Mouse (Mus musculus) cerebellum, postnatal 14 days (tissue): ENCODE data around the gene Etfa.

ENCODE experiments used
- DNase-seq, 2 experiments: peaks; one replicate each; pipeline ENCODE4 v3.0.0; 2021; ENCODE audit warnings: mixed read lengths in 2 of 2

The Etfa gene

DNA sequence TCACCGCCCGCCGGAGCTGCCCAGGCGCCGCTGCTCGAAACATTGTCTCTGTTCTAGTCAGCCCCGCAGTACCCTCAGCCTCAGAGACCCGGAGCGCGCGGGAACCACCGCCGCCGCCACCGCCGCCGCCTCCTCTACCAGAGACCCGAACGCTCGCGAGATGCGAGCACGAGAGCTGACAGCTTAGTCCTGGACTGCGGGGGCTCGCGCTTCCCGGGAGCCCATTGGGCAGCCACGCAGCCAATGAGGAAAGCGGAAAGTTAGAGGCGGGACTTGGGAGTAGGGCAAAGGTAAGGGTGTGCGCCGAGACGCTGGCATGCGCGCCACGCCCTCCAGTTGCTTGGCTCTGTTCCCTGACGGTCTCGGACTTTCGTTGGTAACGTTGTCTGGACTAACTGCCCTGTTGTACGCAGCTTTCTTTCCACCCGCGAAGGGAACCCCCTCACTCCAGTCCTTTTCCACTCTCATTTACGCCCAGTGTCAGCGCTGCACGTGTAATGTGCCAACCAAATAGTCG lies at the start of gene Etfa:
Gene Etfa, minus strand, starts transcription at position 217 of the 517 bp plus-strand sequence.
- peak; percentile 93 to 95 for DNase-seq

DNA sequence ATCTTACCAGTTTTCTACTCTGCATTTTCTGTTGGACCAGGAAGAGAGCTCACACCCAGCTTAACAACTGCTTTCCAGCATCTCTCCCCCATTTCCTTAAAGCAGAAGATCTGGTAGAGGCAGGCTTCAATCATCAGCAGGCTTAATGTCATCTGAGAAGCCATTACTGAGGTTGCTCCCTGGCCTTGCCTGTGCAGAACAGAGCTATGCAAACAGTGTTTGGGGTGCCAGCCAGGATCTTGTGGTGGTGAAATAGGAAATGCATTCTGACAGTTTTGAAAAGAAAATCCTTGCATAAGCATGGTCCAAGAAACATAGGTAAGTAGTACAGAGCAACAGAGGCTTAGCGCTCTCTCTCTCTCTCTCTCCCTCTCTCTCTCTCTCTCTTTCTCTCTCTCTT lies 48.9 kb upstream of the Etfa start:
- no peak for DNase-seq

DNA sequence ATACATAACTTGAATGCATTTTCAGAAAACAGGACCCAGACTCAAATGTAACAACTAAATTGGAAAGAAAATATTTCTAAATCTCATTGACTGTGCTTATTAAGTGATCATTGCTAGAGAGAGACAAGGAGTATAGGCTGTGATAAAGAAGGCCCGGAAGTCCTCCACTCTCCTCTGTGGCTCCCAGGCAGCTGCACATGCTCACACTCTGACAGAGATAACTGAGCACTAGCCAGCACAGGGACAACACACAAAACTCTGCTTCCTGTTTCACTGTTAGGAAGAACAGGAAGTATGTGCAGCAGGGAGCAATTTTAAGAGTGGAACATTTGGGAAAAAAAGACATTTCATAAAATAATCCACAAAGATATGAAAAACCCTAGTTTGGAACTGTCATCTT lies 42.9 kb upstream of the Etfa start:
- DNase-seq = no peak

DNA sequence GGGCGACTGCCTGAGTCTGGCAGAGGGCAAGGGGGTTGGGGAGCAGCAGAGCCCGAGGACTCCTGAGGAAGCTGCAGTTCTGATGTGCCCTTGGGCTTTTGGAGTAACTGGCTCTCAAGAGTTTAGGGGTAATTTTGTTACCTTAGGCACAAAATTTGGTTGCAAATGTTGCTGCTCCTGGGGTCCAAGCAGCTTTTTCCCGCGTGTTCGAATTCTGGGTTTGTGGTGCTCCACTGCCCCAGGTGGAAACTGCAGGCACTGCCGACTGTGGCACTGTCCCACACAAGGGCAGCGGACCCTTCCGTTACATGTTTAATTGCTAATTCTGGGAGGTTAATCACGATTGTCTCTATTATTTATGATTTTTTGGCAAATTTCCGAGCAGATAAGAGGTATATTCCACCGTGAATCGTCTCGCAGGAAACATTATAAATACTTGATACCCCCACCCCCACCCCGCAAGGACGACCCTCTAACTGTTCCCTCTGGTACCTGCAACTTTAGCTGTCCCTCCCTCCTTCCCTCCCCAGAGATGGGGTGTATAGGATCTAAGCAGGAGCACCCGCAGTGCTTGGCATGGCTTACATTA lies 37.4 kb upstream of the Etfa start:
- peak in 1 of 2 experiments; percentile 12 for DNase-seq

DNA sequence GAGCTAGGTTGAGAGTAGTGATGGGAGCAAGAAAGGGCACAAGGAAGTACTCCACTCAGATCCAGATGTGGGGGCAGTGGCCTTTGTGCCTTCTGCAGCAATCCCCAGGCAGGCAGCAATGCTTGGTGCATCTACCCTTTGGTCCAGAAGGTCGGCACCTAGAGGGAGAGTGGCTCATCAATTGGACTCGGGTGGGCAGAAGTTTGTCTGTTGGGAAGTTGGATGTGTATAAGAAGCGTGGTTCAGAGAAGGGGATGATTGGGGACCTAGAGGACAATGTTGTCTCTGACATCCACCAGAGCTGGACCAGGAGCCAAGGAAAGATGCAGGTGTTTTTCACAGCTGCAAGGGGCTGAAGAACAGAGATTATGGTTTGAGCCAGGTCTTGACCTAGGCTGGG lies 36.8 kb upstream of the Etfa start:
- no peak for DNase-seq

DNA sequence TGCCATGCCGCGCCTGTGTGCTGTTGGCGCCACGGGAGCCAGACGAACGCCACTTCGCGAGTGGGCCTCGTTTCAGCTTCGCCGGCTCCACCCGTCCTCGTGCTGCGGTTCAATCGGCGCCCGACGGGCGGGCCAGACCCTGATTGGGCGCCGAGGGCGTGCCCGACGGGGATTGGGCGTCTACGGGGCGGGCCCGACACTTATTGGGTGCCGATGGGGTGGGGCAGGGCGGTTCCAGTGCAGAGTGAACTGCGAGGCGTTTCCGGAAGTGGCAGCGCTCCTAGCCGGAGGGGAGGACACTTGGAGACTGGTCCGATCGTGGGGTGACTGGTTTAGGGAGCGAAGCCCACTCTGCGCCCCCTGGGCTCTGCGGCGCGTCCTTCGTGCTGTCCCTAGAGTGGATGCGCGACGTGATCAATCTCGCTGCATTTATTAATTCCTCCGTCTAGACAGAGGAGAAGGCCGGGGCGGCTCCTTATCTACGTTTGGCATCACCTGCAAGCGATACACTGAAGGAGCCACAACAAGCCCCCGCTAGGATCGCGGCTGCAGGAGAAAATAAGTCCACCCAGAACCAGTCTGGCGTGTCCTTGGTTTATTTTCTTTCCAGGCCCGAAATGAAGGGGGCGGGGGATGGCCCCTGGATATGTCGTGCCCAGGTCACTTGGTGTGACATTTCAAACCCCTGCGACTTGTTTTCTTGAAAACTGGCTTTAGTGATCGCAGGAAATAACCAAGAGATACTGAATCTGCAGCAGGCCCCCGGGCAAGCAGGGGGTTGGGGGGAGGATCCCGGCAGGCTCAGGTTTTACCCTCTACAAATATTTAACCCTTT lies 34.4 kb upstream of the Etfa start:
- DNase-seq = peak; percentile 35 to 38

DNA sequence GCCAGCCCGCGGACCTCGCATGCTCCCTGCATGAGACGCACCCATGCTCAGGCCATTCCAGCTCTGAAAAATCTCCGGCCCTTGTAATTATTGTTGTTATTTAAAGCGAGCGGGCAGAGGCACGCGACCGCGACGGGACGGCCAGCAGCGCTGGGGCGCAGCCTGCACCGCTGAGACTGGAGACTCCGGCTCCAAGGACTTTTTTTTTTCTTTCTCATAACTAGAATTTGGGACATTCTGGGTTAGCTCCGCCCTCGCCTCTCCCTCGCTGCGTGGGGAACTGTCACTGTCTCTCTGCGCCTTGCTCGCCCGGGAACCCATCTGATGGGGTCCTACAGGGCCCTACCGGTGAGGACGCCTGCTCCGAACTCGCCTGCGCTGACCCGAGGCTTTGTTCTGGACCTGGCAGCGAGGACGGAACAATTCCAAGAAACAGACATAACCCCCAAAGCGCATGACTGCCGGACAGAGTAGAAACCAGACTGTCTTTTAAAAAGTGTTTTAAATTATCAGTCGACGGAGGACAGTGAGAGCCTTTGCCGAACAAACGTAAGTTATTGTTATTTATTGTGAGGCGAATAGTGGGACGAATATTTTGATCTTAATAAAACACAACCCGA lies 33.6 kb upstream of the Etfa start:
- DNase-seq = peak in 1 of 2 experiments; percentile 23

DNA sequence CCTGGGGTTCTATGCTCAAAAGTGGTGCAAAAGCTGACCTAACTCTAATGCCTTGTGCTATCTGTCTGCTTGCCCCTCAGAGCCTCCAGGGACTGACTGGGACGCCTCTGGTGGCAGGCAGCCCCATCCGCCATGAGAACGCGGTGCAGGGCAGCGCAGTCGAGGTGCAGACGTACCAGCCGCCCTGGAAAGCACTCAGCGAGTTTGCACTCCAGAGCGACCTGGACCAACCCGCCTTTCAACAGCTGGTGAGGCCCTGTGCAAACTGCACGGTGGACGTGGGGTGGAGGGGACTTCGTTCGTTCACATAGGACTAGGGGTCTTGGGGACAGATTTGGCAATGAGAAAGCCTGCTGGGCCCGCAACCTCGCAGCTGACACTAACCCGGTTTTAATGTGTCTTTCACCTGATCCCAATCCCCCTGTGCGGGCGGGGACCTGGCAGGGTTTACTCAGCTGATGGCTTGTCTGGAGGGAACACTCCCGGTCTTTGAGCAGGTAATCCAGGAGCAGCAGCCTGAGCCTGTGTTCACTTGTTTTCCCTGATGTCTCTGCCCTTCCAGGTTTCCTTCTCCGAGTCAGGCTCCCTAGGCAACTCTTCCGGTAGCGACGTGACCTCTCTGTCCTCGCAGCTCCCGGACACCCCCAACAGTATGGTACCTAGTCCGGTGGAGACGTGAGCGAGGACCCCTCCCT lies 33.0 kb upstream of the Etfa start:
- DNase-seq = peak; percentile 46 to 60

DNA sequence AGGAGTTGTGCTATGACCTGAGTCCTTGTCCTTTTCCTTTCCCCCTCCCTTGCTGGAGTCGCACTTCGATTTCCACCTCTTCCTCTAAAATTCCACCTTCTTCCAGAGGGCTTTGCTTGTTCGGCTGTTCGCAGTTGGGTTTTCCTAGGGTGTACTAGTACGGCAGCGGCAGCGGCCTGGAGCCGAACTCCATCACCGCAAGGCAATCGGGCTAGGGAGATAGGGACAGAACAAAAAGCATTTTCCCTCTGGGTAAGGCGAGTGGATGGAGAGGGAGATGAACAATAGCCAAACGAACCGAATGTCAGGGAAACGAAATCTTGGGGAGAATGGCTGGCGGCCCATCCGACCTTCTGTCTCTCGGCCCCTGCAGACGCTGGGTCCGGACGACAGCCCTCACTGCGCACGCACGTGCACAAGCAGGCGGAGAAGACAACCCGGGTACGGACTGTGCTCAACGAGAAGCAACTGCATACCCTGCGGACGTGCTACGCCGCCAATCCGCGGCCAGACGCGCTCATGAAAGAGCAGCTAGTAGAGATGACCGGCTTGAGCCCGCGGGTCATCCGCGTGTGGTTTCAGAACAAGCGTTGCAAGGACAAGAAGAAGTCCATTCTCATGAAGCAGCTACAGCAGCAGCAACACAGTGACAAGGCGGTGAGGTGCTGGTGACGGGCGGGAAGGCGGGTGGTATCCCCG lies 31.8 kb upstream of the Etfa start:
- peak; percentile 51 to 70 for DNase-seq

DNA sequence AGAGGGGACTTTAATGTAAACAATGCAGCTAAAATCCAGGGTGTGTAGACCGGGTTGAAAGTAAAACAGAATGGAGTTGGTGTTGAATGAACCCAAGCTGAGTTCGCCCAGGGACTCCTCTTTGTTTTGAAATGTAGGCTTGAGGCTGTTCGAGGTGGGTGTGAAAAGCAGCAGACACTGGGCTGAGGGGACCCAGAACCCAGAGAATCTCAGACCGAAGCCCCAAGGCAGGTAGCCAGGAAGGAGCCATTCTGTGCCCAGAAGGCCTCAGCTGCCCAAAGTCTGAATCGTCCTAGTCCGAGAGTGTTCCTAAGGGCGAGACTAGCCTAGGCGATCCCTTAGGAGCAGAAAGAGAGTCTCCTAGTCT lies 31.3 kb upstream of the Etfa start:
- no peak for DNase-seq

DNA sequence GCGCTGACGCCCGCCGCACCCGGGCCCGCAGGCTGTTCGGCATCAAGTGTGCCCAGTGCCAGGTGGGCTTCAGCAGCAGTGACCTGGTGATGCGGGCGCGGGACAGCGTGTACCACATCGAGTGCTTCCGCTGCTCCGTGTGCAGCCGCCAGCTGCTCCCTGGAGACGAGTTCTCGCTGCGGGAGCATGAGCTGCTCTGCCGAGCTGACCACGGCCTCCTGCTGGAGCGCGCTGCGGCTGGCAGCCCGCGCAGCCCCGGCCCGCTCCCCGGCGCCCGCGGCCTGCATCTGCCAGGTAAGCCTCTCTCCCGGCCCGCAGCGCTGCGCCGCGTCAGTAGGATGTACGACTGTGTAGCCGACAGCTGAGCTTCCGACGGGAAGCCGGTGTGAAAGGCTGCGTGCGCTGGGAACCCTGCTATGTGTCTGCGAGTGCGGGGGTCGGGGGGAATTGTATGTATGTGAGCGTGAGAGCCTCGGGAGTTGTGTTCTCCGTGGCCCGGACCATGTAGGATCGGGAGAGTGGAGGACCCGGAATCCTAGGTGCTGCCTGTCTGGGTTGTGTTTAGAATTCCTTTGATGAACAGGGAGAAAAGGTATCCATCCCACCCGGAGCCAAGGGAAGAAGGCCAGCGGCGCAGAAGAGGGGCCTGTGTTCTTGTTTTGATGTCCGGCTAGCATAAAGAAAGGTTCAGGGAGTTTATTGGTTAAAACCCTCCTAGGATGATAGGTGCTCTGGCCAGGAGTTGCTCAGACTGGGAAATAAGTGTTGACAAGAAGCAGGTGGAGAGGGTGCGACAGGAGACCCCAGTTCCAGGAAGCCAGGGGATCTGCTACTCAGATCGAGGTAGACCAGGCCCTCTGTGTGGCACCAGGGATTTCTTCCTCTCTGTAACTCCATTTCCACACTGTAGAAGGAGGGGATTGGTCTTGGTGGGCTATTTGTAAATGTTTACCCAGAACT lies 30.6 kb upstream of the Etfa start:
- peak; percentile 12 to 40 for DNase-seq

DNA sequence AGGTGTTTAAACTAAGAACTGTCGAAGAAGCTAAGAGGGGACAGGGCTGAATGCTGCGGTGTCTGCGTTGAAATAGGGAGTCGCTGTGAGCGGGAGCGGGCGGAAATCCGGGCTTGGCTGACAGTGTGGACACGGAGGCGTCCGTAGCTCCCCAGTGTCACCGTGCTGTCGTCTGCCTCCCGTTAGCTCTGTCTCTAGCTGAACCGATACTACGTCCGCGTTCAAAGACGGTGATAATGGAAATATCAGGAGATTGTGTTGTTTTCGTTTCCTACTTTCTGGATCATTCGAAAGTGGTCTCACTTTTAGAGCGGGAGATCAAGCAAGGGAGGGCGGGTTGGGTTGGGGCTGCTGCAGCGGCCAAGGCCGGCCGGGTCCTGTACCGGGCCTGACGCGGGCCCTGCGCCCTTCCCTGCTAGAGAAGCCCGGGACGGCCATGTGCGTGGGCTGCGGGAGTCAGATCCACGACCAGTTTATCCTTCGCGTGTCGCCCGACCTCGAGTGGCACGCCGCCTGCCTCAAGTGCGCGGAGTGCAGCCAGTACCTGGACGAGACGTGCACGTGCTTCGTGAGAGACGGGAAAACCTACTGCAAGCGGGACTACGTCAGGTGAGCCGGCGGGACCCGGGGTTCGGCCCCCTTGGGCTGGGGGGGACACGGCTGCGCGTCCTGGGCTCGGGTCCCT lies 29.8 kb upstream of the Etfa start:
- peak; percentile 36 to 52 for DNase-seq

DNA sequence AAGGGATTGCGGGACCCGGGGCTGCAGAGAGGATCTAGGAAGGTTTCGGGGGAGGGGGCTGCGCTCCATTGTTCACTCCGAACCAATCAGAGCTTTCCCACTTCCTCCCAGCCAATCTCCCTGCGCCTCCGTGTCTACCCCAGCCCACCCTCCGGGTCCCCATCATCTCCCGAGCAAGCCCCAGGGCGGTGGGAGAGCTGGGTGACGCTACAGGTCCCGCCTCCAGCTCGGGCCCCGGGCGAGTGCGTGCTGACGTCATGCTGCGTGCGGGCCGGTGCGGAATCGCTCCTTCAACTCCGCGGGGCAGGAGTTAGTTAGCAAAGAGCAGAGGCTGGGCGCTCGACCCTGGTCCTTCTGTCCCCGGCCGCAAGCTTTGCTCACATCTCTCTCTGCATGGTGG lies 28.8 kb upstream of the Etfa start:
- DNase-seq = peak; percentile 56 to 63

DNA sequence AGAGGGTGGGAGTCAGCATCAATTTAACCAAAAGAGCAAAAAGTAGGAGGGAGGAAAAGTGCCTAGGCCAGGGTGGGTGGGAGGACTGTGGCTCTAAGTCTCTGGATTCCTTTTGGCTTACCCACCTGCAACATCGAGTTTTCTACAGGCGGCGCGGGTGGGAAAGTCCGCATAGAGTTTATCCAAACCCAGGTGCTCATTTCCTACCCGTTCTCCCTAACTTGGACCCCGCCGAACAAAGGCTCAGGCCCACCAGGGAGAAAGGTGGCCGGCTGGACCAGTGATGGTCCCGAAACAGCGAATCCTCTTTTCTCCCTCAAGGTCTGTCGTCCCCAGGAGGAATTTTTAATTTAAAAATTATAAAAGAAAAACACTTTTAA lies 28.3 kb upstream of the Etfa start:
- DNase-seq = peak in 1 of 2 experiments; percentile 32

DNA sequence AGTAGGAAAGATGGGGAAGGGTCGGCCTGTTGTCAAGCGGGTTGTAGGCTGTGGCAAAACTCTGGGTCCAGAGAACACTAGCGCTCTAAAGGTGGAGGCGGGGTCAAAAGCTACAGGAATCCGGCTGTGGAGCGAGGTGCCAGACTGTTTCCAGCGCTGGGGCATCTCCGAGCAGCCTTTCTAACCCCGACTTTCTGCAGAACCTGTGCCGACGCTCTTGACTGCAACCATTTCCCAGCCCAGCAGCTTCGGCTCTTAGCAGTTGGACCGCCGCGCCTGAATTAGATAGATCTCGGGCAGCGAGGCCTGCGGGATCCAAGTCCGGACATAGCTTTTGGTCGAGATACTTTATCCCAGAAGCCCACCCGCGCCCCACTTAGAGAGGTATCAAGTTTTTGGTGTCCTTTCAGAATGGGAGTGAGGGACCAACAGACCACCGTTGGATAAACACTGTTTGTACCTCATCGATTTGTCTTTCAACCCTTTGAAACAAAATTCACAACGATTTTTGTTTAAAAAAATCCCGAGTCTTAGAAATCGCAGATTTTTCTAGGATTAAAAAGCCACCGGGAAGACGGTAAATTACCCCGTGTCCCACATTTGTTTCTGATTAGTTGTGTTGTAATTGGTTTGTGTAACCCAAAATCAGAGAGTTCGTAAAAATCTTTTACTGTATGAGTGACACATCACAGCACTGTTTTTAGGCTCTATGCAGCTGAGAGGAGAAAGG lies 27.8 kb upstream of the Etfa start:
- peak; percentile 36 to 45 for DNase-seq

DNA sequence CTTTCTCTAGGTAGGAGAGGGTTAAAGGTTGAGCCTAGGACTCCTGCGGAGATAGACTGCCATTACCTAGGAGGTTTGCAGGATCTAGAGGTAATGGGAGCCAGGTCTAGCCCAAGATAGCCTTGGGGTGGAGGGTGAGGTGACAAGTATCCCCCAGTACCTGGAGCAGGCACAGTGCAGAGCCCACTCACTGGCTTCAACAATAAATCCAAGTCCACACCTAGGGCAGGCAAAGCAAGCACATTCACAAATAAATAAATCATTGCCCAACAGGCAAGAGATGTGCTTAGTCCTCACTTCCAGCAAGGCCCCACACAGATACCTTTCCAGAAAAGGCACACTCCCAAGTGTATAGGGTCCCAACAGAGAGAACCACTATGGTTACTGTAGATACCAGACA lies 27.0 kb upstream of the Etfa start:
- no peak for DNase-seq

DNA sequence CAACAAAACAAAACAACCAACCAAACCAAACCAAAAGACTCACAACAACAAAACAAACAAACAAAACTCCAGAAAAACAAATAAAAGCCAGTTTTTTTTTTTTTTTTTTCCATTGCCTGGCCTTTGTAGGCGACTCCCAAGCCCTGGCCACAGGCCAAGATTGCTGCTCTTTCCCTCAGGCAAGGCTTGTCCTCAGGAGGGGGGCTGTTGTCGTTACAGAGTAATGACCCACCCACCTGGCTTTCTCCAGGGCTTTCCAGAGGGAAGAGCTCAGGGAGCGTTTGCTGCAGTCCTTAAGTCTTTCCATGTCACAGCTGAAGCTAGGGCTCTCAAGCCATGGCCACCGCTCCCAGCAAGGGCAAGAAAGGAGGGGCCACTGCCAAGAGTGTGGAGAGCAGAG lies 26.3 kb upstream of the Etfa start, which contains the start of gene Isl2:
Gene Isl2, plus strand, starts transcription at position 296 of the 400 bp plus-strand sequence.
- peak; percentile 26 to 45 for DNase-seq

DNA sequence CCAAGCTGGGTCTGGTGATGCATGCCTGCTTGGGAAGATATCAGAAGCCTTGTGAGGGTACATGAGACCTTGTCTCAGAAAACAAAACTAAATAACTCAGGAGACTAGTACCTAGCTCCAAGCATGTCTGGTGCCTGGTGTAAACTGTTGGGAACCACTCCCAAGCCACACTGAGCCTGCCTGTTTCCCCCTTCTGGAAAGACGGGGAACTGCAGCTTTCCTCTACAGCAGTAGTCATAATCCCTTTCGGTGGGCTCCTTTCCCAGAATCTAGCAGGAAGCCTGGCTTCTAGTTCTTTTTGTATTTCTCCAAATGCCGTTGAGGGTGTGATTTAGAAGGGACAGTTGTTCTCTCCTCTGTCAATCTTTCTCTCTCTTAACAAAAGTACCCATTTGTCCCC lies 23.9 kb upstream of the Etfa start:
- peak; percentile 84 to 93 for DNase-seq

DNA sequence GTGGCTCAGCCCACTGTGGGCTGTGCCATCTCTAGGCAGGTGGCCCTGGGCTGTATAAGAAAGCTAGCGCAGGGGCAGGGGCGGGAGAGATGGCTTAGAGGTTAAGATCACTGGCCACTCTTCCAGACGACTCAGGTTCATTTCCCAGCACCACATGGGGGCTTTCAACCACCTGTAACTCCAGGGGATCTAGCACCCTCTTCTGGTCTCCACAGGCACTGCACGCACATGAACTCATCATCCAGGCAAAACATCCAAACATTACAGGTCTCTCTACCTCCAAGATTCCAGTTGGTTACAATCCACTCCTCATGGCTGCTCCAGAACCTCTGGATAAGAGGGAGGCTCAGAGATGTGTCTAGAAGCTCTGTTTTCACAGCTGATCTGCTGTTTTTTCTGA lies 13.7 kb upstream of the Etfa start:
- peak in 1 of 2 experiments; percentile 41 for DNase-seq

DNA sequence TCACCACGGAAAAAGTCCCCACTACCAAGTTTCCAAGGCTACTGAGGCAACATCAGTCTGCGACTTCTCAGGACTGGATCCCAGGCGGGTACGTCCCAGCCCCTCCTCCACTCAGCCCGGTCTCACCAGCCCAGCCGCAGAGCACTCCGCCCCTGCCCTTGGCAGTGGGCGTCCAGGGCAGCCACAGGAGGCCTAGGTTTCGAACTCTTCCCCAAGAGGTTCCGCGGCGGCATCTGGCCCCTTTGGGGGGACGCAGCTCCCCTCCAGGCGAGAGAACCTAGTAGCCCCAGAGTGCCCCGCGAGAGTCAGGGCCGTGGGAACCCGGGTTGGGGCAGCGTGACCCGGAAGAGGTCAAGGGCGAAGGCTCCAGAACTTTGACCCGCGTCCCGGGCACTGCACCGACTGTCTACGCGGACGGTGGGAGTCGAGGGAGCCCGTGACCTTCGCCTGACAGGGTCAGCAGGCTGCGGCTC lies 486 bp downstream of the Etfa start:
- DNase-seq = no peak
